Mouse (Mus musculus): Measurements from ENCODE around the gene Ear2.
"Not testable (repeated sequence)": the region's sequence is repeated elsewhere in the genome, so short reads cannot be mapped to it uniquely, and the experiment has no call there.

Ear2 gene

DNA sequence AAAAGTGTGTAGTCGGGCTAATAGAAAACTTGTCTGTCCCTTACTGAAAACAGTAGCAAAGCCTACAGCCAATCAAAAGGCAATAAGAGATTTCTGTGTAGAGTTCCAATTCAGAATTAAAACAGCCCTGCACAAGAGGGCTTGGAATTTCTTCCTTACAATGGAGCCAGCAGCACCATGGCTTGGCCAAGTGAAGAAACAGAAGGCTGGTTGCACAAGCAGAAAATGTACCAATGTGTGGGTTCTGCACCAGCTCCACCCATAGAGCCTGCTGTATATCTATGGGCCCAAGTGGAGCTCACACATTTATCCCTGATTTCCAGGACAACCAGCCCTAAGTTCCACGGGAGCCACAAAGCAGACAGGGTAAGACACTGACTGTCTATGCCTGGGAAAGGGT is at the start of gene Ear2:
Gene Ear2 (plus strand): TSS at position 301 of the 400 bp plus-strand sequence.
- DNase-seq, result not testable (repeated sequence)

DNA sequence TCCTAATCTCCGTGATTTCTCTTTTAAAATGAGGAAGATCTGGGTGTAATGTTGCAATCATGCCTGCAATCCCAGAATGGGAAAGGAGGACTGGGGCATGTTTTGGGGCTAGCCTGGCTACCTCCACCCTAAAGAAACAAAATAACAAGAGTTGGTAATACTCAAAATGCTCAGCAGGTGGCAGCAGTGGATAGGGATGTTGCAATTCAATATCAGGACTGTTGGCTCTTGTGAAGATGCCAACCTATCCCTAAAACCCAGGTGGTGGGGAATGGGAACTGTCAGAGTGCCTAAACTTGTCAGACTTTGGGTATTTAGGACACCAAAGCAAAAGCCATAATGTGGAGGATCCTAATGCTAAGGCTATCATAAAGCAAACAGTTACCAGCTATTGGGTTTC is 34.6 kb upstream of the Ear2 start:
- DNase-seq, result peak; percentile 2

DNA sequence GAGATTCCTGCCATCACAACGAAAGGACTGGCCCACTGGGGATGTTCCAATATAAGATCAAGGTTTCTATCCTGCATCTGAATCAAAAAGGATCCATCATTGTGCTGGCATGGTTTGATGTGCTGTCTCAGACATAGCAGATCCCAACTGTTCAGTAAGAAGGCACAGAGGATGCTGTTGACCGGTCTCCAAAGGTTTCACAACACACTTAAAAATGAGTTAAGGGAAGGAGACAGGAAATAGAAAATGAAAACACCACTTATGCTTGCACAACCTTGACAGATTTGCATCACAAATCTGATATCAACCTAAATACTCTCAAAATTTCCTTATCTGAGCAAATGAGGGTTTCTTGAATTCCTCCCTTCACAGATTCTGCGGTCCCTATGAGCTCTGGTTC is 31.9 kb upstream of the Ear2 start:
- not testable (repeated sequence) for DNase-seq

DNA sequence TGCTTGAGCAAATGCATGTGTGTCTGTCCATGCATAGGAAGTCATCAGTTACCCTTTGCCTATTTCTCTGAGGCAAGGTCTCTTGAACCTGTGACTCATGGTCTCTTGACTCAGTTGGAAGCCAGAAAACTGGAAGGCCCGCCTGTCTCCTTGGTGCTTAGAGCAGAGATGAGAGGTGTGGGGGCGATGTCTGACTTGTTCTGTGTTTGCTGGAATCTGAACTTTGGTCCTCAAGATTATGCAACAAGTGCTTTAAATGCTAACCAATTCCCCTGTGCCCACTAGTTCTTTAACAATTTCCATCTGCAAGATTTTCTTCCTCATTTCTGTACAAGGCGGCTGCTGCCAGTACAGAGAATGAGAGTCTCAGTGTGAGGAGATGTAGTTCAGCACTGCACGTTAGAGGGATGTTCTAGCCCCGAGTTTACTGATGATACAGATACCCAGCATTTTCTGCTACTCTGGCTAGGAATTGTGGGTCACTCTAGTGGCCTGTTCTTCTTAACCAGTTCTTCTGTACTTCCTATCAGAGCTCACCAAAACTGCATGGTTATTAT is 24.6 kb upstream of the Ear2 start:
- DNase-seq, result not testable (repeated sequence)

DNA sequence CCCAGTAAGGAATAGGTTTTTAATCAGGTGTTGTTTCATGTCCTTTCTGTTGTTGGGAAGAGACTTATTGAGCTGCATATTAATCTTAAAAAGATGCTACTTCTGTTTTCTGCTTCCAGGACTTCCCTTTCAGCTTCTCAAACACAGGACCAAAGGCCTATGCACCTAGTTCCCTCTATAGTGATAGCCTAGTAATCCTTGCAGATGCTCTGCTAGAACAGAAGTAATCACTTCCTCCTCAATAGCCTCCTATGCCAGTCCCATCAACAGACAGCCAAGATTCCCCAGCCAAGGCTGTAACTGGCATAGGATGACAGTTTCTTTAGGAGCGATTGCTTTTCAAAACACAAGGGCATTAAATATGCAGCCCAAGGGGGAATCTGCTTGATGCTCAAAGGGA is 15.9 kb upstream of the Ear2 start:
- DNase-seq, result not testable (repeated sequence)

DNA sequence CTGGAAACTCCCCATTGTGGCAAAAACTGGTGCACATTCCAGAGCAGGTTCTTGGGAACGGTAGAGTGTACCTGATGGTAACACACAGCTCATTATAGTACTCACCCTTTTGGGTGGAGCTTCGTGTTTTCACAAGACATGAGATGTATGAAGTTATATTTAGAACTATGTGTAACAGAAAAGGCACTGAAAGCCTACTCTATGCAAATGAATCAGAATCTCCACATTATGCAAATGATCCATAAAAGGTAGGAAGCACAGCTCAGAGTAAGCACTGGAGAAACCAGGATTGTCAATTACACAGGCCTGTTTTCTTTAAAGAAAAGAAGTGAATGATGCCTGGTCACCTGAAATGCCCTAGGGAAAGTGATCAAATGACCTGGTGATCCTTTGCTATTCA is 14.9 kb upstream of the Ear2 start:
- not testable (repeated sequence) for DNase-seq

DNA sequence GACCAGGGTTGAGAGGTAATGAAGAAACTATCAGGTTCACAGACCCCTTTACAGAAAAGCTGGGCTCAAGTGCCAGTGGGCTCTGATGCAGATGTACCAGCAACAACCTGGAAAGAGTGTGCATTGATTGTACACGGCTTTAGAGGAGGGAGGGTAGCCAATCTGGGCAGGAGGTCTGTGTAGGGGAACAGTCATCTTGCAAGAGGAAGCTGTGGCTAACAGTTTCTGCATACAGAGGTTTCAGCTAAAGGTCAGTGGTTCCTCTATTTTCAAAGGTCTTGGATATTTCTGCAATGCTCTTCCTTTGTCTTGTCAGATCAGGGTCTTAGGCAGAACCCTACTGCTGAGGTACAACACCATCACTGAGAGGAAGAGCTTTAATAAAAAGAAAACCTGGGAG is 10.9 kb upstream of the Ear2 start:
- DNase-seq, result not testable (repeated sequence)

DNA sequence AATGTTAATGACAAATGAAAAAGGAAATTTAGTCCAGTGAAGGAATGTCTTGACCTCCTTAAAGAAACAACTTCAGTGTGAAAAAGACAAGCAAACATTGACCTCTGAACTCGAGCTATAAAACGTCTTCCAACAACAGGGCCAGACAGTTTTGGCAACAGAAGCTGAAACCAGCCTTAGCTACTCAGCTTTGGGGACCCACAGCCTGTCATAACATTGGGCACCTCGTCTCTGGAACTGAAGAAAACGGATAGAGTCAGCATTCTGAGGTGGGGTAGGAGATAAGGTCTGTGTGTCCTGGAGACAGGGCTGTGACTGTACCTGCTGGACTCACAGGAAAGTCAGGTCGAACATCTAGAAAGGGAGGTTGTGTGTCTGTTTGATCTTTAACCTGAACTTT is 8.0 kb upstream of the Ear2 start:
- DNase-seq, result not testable (repeated sequence)

DNA sequence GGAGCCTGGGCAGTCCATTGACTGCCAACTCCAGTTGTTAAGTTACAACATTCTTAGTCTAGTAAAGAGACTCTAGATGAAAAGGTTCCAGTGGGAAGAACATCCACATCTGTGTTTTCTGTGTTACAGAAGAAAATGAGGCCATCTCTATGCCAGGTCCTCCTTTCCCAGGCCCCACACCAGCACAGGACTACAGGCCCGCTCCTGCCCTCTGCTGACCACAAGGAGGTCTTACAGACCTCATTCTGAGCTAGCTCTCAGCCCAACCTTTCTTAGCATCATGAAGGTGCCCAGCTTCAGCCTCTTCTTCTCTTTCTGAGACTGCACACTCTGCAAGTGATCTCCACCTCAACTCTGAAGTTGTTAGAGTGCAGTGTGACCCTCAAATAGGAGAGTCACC is 2.4 kb upstream of the Ear2 start:
- DNase-seq, result not testable (repeated sequence)

DNA sequence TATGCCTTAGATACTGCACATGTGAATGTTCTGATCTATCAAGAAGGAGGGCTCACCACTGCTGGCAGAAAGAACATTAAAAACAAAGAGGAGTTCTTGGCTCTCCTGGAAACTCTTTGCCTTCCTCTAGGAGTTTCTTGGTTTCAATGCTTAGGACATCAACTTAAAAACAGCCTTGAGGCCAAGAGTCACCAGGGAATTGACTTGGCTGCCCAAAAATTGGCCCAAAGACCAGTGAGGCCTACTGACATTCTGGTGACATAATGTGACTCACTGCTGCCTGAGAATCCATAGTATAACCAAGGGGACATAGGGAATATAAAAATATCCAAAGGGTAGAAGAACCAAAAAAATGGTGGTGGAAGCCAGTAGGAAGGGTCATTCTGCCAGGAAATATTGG is 8.5 kb downstream of the Ear2 start:
- no peak for DNase-seq

DNA sequence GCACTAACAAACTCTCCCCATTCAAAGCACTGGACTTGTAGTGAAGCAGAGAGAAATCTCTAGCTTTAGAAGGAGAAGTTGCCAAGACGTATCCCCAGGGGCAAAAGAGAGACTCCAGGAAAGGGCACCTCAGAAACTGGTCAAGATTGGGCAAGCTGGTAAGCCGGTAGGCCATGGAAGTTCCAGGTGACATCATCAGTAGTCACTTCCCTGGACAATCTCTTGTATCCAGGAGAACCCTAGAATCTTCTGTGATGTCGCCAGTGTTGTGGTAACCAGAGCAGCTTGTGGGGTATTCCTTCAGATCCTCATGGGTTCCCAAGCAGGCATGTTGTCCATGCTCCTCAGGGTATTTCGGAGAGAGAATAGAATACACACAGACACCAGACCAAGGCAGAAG is 21.1 kb downstream of the Ear2 start, which contains the start of gene Gm3327:
Gene Gm3327 (plus strand): TSS at position 301 of the 400 bp plus-strand sequence.
- not testable (repeated sequence) for DNase-seq

Measured in kidney, postnatal 4 days (tissue).